Mouse (Mus musculus): Measurements from ENCODE around the gene Tmem230.

- TF ChIP-seq CTCF (conservative IDR thresholded peaks at IDR 0.05; ENCODE audit: insufficient read depth, insufficient read length, low read depth, low read length) (no peak), POLR2A (IDR thresholded peaks at IDR 0.05; ENCODE audit: low read depth, low read length) (no peak)
Observed at GRCm38 (mm10) chr2:132281560-132282452, 34.2 kb upstream of the Tmem230 start.

Measured in kidney, adult 2 months (tissue).